Mouse (Mus musculus) gonadal fat pad, adult 2 months (tissue): ENCODE measurements at regions not wholly inside any gene's neighbourhood (a gene's known extent, or its start where the extent isn't known, plus 50 kb on each side); places are given as distances from the start of the nearest gene placed in this dataset.

Experiments
- DNase-seq: peaks from one replicate; pipeline ENCODE4 v3.0.0-alpha.2; 2012; ENCODE audit warnings: low read depth

DNA sequence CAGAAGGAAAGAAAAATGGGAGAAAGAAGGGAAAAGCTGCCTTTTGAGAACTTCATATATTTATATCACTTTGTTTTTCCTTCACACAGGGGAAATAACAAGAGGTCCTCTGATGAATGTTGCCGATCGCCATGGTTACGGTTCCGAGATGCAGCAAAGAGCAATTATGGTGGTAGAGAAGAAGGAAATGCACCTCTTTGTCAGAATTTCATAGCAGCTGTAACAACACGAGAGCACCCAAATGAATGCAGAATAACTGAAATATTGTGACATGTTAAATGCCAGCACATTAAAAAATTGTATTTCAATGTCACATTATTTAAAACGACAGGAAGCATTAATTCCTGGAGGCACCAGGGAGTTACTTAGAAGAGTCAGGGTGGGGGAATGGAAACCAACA is 279.4 kb downstream of the Mctp2 start:
- DNase-seq = no peak

DNA sequence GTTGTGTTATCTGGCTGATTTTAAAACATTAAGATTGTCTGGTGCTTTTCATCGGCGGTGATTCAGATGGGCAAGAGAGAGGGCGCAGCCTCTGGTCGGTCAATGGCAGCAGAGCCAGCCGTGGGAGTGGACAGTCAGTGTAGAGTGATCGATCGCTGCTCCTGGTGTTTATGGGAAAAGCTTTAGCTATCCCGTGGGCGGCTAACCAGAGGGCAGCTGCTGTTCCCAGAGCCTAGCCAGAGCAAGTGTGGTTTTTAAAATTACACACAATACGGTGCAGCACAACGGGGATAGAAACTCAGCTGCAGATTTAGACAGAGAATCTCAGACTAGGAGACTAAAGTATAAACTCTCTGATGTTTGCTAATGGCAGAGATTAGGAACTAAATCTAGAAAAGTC is 297.3 kb downstream of the Mctp2 start:
- no peak for DNase-seq

DNA sequence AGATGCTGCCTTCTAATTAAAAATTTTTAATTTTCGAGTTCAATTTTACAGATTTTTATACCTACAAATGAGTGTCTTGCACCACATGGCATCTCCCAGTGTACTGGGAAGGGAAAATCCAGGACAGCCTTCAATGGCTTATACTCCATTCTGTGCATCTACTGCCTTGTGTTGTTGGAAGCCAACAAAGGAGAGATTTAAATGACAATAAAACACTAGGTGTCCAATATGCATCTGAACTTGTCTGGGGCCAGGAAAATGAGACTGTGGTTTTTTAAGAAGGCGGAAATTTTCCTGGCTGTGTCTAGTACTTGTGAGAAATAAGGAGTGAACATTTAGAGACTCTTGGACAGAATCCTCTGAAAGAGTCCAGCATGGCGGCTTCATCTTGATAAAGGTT is 302.1 kb downstream of the Mctp2 start:
- DNase-seq = no peak

DNA sequence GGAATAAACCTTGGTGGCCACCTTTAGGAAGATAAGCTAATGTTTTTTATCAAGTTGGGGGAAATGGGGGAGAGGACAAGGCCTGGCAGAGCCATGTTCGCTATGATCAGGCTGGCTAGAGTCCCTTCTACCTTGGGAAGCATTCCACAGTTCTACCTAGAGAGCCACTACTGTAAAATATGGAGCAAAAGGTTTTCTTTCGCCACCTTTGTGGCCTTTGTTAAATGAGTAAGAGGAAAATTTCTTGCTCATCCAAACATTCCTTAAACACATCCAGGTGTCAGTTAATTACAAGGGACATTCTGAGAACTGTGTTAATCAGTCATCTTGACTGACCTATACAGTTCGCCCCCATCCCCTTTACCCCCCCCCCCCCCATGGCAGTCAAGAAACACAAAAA is 313.9 kb downstream of the Mctp2 start:
- no peak for DNase-seq

DNA sequence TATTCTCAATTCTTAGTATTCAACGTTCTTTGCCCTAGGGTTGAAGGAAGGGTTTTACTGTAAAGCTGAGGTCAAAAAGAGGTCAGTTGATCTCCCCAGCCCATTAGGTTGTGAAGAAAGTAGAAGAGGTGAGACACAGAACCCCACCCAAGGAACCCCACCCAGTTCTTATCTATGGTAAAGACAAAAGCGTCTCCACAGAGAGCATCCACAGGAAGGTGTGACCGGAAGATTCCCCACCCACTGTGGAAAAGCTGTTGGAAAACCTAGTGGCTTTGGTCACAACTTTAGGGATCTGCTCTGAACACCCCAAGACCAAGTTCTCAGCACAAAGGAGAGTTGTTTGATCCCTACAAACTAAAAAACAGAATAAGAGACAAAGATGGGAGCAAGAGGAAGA is 314.6 kb downstream of the Mctp2 start:
- DNase-seq = no peak

DNA sequence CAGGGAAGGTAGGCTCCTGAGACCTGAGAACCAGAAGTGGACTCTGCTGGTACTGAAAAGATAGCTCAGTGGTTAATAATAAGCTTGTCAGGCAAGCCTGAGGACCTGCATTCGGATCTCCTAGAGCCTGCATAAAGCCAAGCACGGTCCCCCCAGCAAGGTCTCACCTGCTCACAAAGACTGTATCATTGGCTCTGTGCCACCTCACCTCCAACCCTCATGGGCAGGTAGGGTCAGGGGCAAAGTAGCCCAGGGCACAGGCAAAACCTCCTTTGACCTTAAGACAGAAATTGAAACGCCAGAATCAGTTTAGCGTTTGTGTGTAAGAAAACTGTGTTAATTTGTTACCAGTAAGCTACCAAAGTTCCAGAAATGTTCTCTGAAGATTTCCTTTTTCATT is 315.2 kb downstream of the Mctp2 start:
- DNase-seq = no peak

DNA sequence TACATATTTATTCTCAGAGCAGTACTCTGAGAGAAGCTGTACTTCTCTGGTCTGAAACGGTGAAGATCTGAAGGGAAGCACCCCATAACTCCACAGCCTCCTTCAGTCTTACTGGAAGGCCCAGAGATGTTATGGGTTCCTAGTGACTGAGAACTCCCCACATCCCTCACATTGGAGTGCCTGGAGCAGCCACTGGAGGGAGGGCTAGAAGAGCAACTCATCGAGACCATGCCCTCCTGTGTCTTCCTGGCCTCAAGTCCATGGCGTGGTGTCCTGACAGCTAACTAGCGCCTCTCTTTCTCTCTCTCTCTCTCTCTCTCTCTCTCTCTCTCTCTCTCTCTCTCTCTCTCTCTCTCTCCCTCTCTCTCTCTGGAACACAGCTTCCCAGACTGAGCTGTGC is 340.4 kb downstream of the Mctp2 start:
- DNase-seq = no peak

DNA sequence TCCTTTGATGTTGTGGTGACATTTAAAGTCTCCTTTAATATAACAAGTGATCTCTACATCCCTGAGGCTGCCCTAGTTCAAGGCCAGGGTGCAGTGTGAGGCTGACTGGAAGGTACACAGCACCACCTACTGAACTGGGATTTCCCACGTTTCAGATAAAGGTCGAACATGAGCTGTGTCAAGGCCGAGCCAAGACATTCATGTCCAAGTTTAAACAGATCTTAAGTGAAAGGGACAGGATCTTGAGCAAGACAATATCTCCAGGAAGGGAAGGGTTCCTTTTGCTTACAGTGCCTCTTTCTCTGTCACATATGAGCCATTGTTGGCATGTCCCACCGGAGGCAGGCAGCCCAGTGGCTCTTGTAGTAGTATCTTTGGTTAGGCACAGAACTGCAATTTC is 343.0 kb downstream of the Mctp2 start:
- no peak for DNase-seq

DNA sequence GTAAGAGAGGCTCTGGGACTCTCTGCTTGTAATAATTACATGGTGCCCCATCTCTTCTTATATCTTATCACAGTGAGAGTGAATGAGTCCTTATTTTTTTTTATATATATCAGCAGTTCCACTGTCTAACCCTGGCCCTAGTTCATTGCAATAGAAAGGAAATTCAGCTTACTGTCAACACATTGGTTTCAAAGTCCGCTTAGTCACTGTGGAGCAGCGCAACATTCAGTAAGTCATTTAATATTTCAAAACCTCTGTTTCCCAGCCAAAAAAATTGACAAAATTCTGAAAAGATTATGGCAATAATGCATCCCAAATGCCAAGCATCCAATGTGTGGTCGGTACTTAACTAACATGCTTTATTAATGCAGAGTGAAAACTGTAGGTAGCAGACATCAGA is 343.6 kb downstream of the Mctp2 start:
- DNase-seq = no peak

DNA sequence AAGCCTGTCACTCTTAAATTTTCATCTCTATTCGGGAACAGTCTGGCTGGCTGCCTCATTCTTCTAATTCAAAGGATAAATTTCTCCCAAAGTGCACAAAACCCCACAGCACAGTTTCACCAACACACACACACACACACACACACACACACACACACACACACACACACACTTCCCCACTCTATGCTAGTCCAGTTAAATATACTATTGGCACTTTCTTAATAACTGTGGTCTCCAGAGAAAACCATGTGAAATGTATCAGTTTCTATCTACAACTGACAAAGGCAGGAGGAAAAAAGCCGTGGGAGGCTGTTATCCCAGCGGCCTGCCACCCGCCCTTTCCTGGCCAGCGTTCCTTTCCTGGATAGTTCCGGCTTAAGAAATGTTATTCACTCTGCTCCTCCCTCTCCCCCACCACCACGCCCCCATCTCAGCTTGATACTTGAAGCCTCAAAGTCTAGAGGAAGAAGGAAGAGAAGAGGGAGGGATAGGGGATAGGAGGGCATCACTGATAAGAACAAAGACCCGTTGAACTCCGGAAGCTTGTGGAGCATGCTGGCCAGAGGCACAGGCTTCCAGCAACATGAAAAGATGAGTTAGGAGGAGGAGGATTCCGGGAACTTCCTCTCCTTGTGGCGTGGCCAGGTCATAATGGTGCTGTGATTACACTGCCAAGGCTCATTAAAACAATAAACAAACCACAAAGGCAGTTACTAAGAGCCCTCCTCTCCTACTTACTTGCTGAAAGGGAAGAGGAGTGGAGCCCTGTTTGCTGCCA is 345.8 kb downstream of the Mctp2 start:
- DNase-seq = peak; percentile 5

DNA sequence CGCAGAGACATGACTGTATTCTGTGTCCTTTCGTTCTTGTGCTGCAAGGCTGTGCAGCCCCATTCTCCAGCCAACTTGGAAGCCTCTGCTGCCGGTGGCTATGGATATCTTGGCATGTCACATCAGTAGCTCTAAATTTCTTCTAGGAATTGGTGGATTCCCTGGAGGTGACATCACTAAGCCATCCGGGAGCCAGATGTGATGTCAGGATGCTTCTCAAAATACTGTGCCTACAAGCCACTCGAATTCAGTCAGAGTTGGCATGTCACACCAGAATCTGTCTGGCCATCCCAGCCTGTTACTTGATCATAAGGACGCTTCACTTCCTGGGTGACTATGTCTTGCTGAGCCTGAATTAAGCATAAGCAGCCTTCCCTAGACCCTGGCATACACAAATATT is 359.9 kb downstream of the Mctp2 start:
- no peak for DNase-seq

DNA sequence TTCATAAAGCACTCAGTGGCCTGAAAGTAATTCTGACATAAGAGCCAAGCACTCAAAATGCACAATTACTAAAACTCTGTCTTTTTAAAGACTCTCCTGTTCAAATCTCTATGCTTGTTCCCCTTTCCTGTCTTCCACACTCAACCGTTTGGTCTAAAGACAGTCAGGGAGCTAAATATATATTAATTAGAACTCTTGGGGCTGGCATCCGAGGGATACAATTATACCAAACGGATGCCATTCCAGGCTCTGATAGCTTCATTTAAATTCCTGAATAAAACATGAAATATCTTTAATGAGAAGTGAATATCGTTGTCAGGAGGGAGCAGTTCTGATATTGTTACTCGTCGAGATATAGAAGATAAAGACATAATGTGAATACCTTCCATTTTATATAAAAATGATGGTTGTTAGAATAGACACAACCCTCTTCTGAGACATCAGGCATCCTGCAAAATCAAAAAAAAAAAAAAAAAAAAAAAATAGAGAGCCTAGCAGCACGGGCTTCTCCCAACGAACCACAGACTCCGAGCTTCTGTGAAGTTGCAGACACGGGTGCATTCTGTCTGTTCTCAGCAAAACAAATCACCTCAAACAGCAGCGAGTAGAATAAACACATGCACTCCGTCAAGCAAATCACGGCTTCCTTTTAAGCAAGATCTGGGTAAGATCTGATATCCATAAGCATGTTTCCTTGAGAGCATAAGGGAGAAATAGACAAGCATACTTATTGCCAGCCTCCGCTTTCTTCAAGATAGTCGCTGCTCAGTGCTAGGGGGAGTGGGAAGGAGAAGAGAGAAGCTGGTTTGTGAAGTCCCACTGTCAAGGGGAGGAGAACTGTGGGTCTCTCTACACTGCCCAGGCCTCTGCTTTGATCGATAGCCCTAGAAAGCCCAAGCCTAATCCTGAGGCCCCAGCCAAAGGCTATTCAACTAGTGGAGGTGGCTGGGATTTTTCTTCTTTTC is 363.0 kb downstream of the Mctp2 start:
- no peak for DNase-seq

DNA sequence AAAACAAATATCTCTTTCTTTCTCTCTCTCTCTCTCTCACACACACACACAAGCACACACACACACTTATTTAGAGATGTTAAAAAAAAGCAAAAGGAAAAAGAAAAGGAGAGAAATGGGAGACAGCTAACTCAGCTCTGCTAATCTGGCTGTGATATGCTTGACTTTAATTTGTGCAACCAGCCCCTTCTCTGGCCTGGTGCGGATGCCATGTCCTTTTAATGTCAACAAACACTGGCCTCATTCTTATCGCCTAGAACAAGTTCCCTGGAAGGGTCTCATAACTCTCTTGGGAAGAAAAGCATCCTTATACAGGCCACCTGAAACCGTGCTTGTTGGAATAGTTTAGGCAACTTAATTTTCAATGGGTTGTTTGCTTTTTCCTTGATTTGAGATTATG is 368.7 kb downstream of the Mctp2 start:
- DNase-seq = no peak

DNA sequence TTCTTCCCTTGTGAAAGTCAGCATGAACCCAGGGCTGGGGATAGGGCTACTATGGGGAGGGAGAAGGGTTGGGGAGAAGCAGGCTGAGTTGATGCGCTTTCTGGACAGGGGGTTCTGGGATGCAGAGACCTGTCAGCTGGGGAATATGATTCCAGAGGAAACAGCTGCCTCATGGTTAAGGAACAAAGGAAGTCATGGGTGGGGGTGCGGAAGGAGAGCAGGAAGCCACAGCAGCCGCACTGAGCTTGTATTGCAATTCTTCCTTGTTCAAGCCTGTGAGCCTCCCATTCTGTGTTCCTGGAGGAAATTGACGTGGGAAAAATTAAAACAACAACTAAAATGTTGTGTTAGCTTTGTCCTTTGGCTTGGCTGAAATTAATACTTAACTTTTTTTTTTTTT is 369.7 kb downstream of the Mctp2 start:
- no peak for DNase-seq
